Mouse (Mus musculus) limb, embryonic 15.5 days (tissue): ENCODE results near the gene Wwox. TPM values are rescaled to one million over a fixed set of nuclear protein-coding genes. Genes with fewer than 3 reads are reported as not detected.

Experiments used
- ATAC-seq: fragments of 200-750 bp; cut with Nextera tagmentation; 2 replicates; pipeline ENCODE4 v1.8.0; 2017; ENCODE audit warnings: low read depth, moderate TSS enrichment; ENCODE audit not compliant: insufficient number of reproducible peaks, low FRiP score, low TSS enrichment
- H3K27ac ChIP-seq: fragments of 300-500 bp; sonication (generic); 2 replicates; pipeline ENCODE4 v1.5.1; 2015; ENCODE audit warnings: moderate library complexity, mild to moderate bottlenecking, inconsistent platforms
- H3K27me3 ChIP-seq: fragments of 300-500 bp; sonication (generic); 2 replicates; pipeline ENCODE4 v1.6.1; 2015; ENCODE audit warnings: inconsistent platforms
- H3K36me3 ChIP-seq: fragments of 300-500 bp; sonication (generic); 2 replicates; pipeline ENCODE4 v1.6.1; 2015; ENCODE audit warnings: inconsistent platforms
- H3K4me1 ChIP-seq: fragments of 300-500 bp; sonication (generic); 2 replicates; pipeline ENCODE4 v1.6.1; 2015; ENCODE audit warnings: inconsistent platforms
- H3K4me2 ChIP-seq: fragments of 300-500 bp; sonication (generic); 2 replicates; pipeline ENCODE4 v1.6.1; 2015; ENCODE audit warnings: mild to moderate bottlenecking, inconsistent platforms
- H3K4me3 ChIP-seq: fragments of 300-500 bp; sonication (generic); 2 replicates; pipeline ENCODE4 v1.5.1; 2015; ENCODE audit warnings: mild to moderate bottlenecking, inconsistent platforms
- H3K9ac ChIP-seq: fragments of 300-500 bp; sonication (generic); 2 replicates; pipeline ENCODE4 v1.6.1; 2015; ENCODE audit warnings: inconsistent platforms
- H3K9me3 ChIP-seq: fragments of 300-500 bp; sonication (generic); 2 replicates; pipeline ENCODE4 v1.6.1; 2016; ENCODE audit warnings: inconsistent platforms
- WGBS: fragments of 180-500 bp; shearing (Covaris S2); methylation state at CpG from one replicate; pipeline ENCODE4 v1.1.7; 2015; 5-methylcytosine and 5-hydroxymethylcytosine counted together
- polyA plus RNA-seq: library from polyadenylated mRNA; unstranded; fragments of >200 nt; fragmentation: Nextera tagmentation; extraction: Ambion mirVana; gene quantifications from 2 replicates; pipeline ENCODE4 v1.2.1, GENCODE M21; 2015

The Wwox gene
- polyA plus RNA-seq, 1 experiment from 2014 or later: 10.4 TPM

- no peak overlapping the region for H3K9ac ChIP-seq
- no peak for ATAC-seq
- H3K9me3 ChIP-seq: no peaks in the 10 kb centered on the region
- H3K4me1 ChIP-seq: peaks cover 17% of the 10 kb centered on the region; the same call in 1 of the 2 replicates
- 46% methylated on average over 3 of the region's 3 CpGs for WGBS
- no peaks in the 10 kb centered on the region for H3K27me3 ChIP-seq
- no peaks in the 10 kb centered on the region for H3K36me3 ChIP-seq
- H3K27ac ChIP-seq: 0 out of 2 replicates have a peak overlapping the region, but pooled peaks have one; percentile 38
- no peak overlapping the region for H3K4me2 ChIP-seq
- no peak overlapping the region for H3K4me3 ChIP-seq
Measured at GRCm38 (mm10) chr8:114552606-114553005, 113.2 kb downstream of the Wwox start.

- Histone ChIP-seq H3K9ac (no peak overlapping the region), H3K9me3 (no peaks in the 10 kb centered on the region), H3K36me3 (no peaks in the 10 kb centered on the region), H3K4me1 (peaks cover 17% of the 10 kb centered on the region; the same call in 1 of the 2 replicates), H3K27ac (no peak overlapping the region), H3K4me3 (no peak overlapping the region), H3K4me2 (no peak overlapping the region), H3K27me3 (no peaks in the 10 kb centered on the region)
- no peak for ATAC-seq
- WGBS: 35% methylated on average over 15 of the region's 15 CpGs
Measured at GRCm38 (mm10) chr8:114554966-114555365, 115.5 kb downstream of the Wwox start.

GRCm38 (mm10) chr8:114555491-114556202 lies 116.2 kb downstream of the Wwox start:
- Histone ChIP-seq H3K27ac (peak overlapping the region; percentile 27), H3K9me3 (no peaks in the 10 kb centered on the region), H3K4me1 (peaks cover 17% of the 10 kb centered on the region; the same call in 1 of the 2 replicates), H3K9ac (no peak overlapping the region), H3K4me2 (no peak overlapping the region), H3K36me3 (no peaks in the 10 kb centered on the region), H3K4me3 (no peak overlapping the region), H3K27me3 (no peaks in the 10 kb centered on the region)
- no peak for ATAC-seq
- 53% methylated on average over 6 of the region's 6 CpGs for WGBS

GRCm38 (mm10) chr8:114561191-114561590 lies 121.7 kb downstream of the Wwox start:
- Histone ChIP-seq H3K36me3 (no peaks in the 10 kb centered on the region), H3K4me3 (no peak overlapping the region), H3K9ac (no peak overlapping the region), H3K9me3 (no peaks in the 10 kb centered on the region), H3K27ac (no peak overlapping the region), H3K27me3 (peaks cover 4% of the 10 kb centered on the region; the same call in 1 of the 2 replicates), H3K4me1 (no peaks in the 10 kb centered on the region), H3K4me2 (no peak overlapping the region)
- no peak for ATAC-seq
- WGBS: 79% methylated on average over 8 of the region's 8 CpGs

- Histone ChIP-seq H3K4me3 (no peak overlapping the region), H3K4me1 (no peaks in the 10 kb centered on the region), H3K4me2 (no peak overlapping the region), H3K36me3 (no peaks in the 10 kb centered on the region), H3K9ac (no peak overlapping the region), H3K9me3 (no peaks in the 10 kb centered on the region), H3K27me3 (peaks cover 14% of the 10 kb centered on the region), H3K27ac (no peak overlapping the region)
- no peak for ATAC-seq
- 84% methylated on average over 13 of the region's 13 CpGs for WGBS
Measured at GRCm38 (mm10) chr8:114562486-114562885, 123.0 kb downstream of the Wwox start.

- no peak overlapping the region for H3K9ac ChIP-seq
- H3K4me2 ChIP-seq: no peak overlapping the region
- H3K27me3 ChIP-seq: peaks cover 14% of the 10 kb centered on the region
- H3K4me1 ChIP-seq: peaks cover 4% of the 10 kb centered on the region; the same call in 1 of the 2 replicates
- WGBS: 91% methylated on average over 7 of the region's 7 CpGs
- no peaks in the 10 kb centered on the region for H3K9me3 ChIP-seq
- H3K27ac ChIP-seq: no peak overlapping the region
- no peak overlapping the region for H3K4me3 ChIP-seq
- ATAC-seq: no peak
- no peaks in the 10 kb centered on the region for H3K36me3 ChIP-seq
Measured at GRCm38 (mm10) chr8:114563361-114563760, 123.9 kb downstream of the Wwox start.

- H3K4me1 ChIP-seq: peaks cover 6% of the 10 kb centered on the region; the same call in 1 of the 2 replicates
- no peaks in the 10 kb centered on the region for H3K36me3 ChIP-seq
- H3K9ac ChIP-seq: no peak overlapping the region
- no peak for ATAC-seq
- peaks cover 14% of the 10 kb centered on the region for H3K27me3 ChIP-seq
- no peak overlapping the region for H3K4me2 ChIP-seq
- no peaks in the 10 kb centered on the region for H3K9me3 ChIP-seq
- H3K27ac ChIP-seq: no peak overlapping the region
- no peak overlapping the region for H3K4me3 ChIP-seq
- WGBS: 65% methylated on average over 6 of the region's 6 CpGs
Measured at GRCm38 (mm10) chr8:114564036-114564435, 124.6 kb downstream of the Wwox start.

GRCm38 (mm10) chr8:114568531-114569166 lies 129.2 kb downstream of the Wwox start:
- Histone ChIP-seq H3K27me3 (peaks cover 21% of the 10 kb centered on the region), H3K9me3 (no peaks in the 10 kb centered on the region), H3K36me3 (no peaks in the 10 kb centered on the region), H3K27ac (no peak overlapping the region), H3K4me2 (no peak overlapping the region), H3K4me1 (peaks cover 6% of the 10 kb centered on the region; the same call in 1 of the 2 replicates), H3K9ac (no peak overlapping the region), H3K4me3 (no peak overlapping the region)
- WGBS: 42% methylated on average over 16 of the region's 16 CpGs
- ATAC-seq: 0 out of 2 replicates have a peak, but pooled peaks have one; percentile 67

- Histone ChIP-seq H3K9ac (no peak overlapping the region), H3K4me1 (peaks cover 3% of the 10 kb centered on the region; the same call in 1 of the 2 replicates), H3K9me3 (no peaks in the 10 kb centered on the region), H3K27ac (no peak overlapping the region), H3K4me3 (no peak overlapping the region), H3K4me2 (no peak overlapping the region), H3K36me3 (no peaks in the 10 kb centered on the region), H3K27me3 (peaks cover 8% of the 10 kb centered on the region)
- 66% methylated on average over 4 of the region's 4 CpGs for WGBS
- no peak for ATAC-seq
Measured at GRCm38 (mm10) chr8:114573014-114573746, 133.7 kb downstream of the Wwox start.

GRCm38 (mm10) chr8:114573747-114574093 lies 134.3 kb downstream of the Wwox start:
- no peak for ATAC-seq
- H3K27ac ChIP-seq: no peak overlapping the region
- H3K4me1 ChIP-seq: no peaks in the 10 kb centered on the region

GRCm38 (mm10) chr8:114579292-114579691 lies 139.8 kb downstream of the Wwox start:
- no peak overlapping the region for H3K27ac ChIP-seq

More at GRCm38 (mm10) chr8:114573747-114574093, 134.3 kb downstream of the Wwox start:
- WGBS: 81% methylated on average over 8 of the region's 8 CpGs
- Histone ChIP-seq H3K36me3 (no peaks in the 10 kb centered on the region), H3K9ac (no peak overlapping the region), H3K27me3 (peaks cover 8% of the 10 kb centered on the region), H3K4me3 (no peak overlapping the region), H3K9me3 (no peaks in the 10 kb centered on the region), H3K4me2 (no peak overlapping the region)

GRCm38 (mm10) chr8:114580684-114581083 lies 141.2 kb downstream of the Wwox start:
- Histone ChIP-seq H3K4me1 (no peaks in the 10 kb centered on the region), H3K4me2 (no peak overlapping the region), H3K4me3 (no peak overlapping the region), H3K9me3 (no peaks in the 10 kb centered on the region), H3K9ac (no peak overlapping the region), H3K36me3 (no peaks in the 10 kb centered on the region), H3K27ac (no peak overlapping the region), H3K27me3 (no peaks in the 10 kb centered on the region)
- ATAC-seq: no peak
- WGBS: 85% methylated on average over 1 of the region's 1 CpGs

More at GRCm38 (mm10) chr8:114579292-114579691, 139.8 kb downstream of the Wwox start:
- Histone ChIP-seq H3K27me3 (no peaks in the 10 kb centered on the region), H3K9ac (no peak overlapping the region), H3K4me1 (no peaks in the 10 kb centered on the region), H3K4me3 (no peak overlapping the region), H3K4me2 (no peak overlapping the region), H3K9me3 (no peaks in the 10 kb centered on the region), H3K36me3 (no peaks in the 10 kb centered on the region)
- 80% methylated on average over 10 of the region's 10 CpGs for WGBS
- no peak for ATAC-seq
